Mouse (Mus musculus) stomach, embryonic 15.5 days (tissue): ENCODE measurements at regions not wholly inside any gene's neighbourhood (a gene's known extent, or its start where the extent isn't known, plus 50 kb on each side); places are given as distances from the start of the nearest gene placed in this dataset.
A peak's percentile ranks its signal among the peaks of the same experiment; 100 is the strongest.

Source experiments
- ATAC-seq: fragments of 200-750 bp; cut with Nextera tagmentation; 2 replicates; pipeline ENCODE4 v1.8.0; 2017; ENCODE audit warnings: low read depth, moderate number of reproducible peaks, moderate TSS enrichment; ENCODE audit not compliant: insufficient read depth, low FRiP score
- H3K27ac ChIP-seq: fragments of 300-500 bp; sonication (generic); 2 replicates; pipeline ENCODE4 v1.5.1; 2015; ENCODE audit warnings: mild to moderate bottlenecking, inconsistent platforms
- H3K27me3 ChIP-seq: fragments of 300-500 bp; sonication (generic); replicated peaks from 2 replicates; pipeline ENCODE4 v1.6.1; 2015; ENCODE audit warnings: inconsistent platforms
- H3K36me3 ChIP-seq: fragments of 300-500 bp; sonication (generic); 2 replicates; pipeline ENCODE4 v1.6.1; 2015; ENCODE audit warnings: inconsistent platforms
- H3K4me1 ChIP-seq: fragments of 300-500 bp; sonication (generic); 2 replicates; pipeline ENCODE4 v1.6.1; 2015; ENCODE audit warnings: inconsistent platforms
- H3K4me2 ChIP-seq: fragments of 300-500 bp; sonication (generic); 2 replicates; pipeline ENCODE4 v1.6.1; 2015; ENCODE audit warnings: mild to moderate bottlenecking, inconsistent platforms
- H3K4me3 ChIP-seq: fragments of 300-500 bp; sonication (generic); replicated peaks from 2 replicates; pipeline ENCODE4 v1.5.1; 2015; ENCODE audit warnings: inconsistent platforms
- H3K9ac ChIP-seq: fragments of 300-500 bp; sonication (generic); 2 replicates; pipeline ENCODE4 v1.6.1; 2015; ENCODE audit warnings: inconsistent platforms
- H3K9me3 ChIP-seq: fragments of 300-500 bp; sonication (generic); 2 replicates; pipeline ENCODE4 v1.6.1; 2016; ENCODE audit warnings: inconsistent platforms
- WGBS: fragments of 180-500 bp; shearing (Covaris S2); methylation state at CpG from one replicate; pipeline ENCODE4 v1.1.7; 2015; 5-methylcytosine and 5-hydroxymethylcytosine counted together

DNA sequence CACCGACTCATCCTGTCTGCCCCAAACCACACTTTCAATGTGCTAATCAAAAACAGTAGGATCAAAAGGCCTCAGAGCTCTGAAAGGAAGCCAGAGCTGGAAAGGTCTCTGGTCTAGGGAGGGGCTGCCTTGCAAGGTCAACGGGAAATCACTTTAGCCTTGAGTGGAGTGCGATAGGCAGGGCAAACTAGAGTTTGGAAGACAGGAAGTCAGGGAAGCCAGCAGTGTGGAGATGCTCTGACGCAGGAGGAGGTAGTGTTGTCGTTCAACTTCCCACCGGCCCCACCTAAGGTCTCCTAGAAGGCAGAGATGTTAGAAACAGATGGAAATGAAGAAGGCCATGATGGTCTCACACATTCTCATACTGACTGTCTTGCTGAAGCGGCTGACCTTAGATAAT lies 52.0 kb upstream of the Trp53i11 start:
- no peak overlapping the region for H3K9ac ChIP-seq
- H3K4me3 ChIP-seq, result no peak overlapping the region
- peaks cover 6% of the 10 kb centered on the region; the same call in 1 of the 2 replicates for H3K4me1 ChIP-seq
- H3K27me3 ChIP-seq, result no peaks in the 10 kb centered on the region
- ATAC-seq, result peak; percentile 35
- no peaks in the 10 kb centered on the region for H3K9me3 ChIP-seq
- no peak overlapping the region for H3K27ac ChIP-seq
- H3K36me3 ChIP-seq, result no peaks in the 10 kb centered on the region
- 58% methylated on average over 7 of the region's 7 CpGs for WGBS
- no peak overlapping the region for H3K4me2 ChIP-seq

DNA sequence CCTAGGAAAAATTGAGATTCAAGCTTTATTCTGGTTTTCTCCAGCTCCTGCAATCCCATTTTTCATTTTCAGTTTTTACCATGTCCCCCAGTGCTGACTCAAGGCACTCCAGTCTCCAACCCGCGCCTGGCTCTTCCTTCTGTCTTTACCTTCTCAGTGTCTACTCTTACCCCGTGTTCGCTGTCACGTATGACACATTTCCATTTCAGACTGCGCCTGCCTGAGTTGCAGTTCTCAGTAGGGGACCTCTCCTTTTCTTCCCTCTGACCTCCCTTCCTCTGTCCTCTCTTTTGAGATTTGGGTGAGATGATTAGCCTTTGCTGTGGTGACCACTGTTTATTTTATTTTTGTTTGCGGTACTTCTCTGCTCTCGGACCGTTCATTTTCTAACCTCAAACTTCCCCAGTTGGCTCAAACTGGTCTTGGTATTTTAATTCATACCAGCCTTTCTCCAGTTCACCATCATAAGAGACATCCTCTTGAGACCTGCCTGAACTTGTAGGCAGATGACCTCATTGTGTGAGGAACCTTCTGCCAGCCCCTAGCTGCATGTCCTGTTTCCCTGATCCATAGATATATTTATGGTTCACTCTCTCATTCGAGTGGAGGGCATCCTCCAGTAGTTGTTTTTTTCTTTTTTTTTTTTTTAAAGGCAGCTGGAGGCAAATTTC lies 53.9 kb upstream of the Trp53i11 start:
- Histone ChIP-seq H3K9ac (no peak overlapping the region), H3K36me3 (no peaks in the 10 kb centered on the region), H3K9me3 (no peaks in the 10 kb centered on the region), H3K4me2 (no peak overlapping the region), H3K4me1 (peaks cover 6% of the 10 kb centered on the region; the same call in 1 of the 2 replicates), H3K27me3 (no peaks in the 10 kb centered on the region), H3K27ac (no peak overlapping the region), H3K4me3 (no peak overlapping the region)
- ATAC-seq, result no peak
- 74% methylated on average over 10 of the region's 10 CpGs for WGBS

DNA sequence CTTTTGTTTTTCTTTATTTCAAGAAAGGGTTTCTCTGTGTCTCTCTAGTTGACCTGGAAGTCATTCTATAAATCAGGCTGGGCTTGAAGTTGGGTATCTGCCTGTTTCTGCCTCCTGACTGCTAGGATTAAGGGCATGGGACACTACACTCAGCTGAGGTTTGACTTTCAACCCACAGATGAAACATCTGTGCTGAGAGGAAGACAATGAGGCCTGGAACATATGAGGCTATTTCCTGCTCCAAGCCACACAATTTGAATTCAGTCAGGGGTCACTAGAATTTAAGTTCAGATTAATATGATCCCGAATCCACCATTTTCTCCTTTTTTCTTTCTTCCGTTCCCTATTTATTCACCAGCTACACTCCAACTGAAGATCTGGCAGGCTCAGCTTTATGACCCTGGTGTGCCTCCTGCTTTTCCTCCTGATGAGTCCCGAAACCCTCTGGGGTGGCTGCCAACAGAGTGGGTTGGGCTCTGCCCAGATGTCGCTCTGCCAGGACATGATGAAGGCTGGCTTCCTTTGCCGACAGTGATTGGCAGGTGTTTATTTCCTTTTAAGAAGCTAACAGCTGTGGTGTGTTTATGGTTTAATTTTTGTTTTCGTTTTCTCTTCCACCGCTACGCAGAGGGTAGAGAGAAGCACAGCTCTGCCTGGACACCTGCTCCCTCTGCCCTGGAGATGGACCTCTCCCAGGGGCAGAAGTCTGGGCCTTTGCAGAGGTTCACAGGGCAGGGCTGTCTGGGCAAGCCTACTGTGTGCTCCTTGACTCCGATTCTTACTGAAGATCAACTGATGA lies 55.3 kb upstream of the Trp53i11 start:
- Histone ChIP-seq H3K4me1 (peaks cover 6% of the 10 kb centered on the region), H3K27me3 (no peaks in the 10 kb centered on the region), H3K9ac (no peak overlapping the region)

DNA sequence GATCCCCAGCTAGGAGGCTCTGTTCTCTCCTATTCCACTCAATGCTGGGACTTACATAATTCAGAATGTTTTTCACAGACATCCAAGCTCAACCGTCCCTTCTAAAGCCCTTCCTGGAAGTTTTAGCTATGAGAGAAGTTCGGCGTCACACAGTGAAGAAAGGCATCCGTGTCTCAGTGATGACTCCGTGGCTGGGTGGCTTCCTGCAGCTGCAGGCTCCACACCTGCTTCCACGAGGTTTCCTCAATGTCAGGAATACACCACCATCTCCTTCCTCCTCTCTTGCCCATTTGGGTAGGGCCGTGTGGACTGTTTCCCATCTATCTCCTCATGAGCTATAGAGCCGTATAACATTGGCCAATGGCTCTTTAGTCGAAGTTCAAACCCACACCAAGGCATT lies 56.1 kb upstream of the Trp53i11 start:
- H3K36me3 ChIP-seq, result no peaks in the 10 kb centered on the region
- no peak for ATAC-seq
- no peak overlapping the region for H3K9ac ChIP-seq
- H3K9me3 ChIP-seq, result no peaks in the 10 kb centered on the region
- no peak overlapping the region for H3K4me2 ChIP-seq
- H3K4me3 ChIP-seq, result no peak overlapping the region
- H3K27me3 ChIP-seq, result no peaks in the 10 kb centered on the region
- peaks cover 12% of the 10 kb centered on the region for H3K4me1 ChIP-seq
- WGBS, result 71% methylated on average over 9 of the region's 9 CpGs
- H3K27ac ChIP-seq, result no peak overlapping the region

More for the DNA sequence above, 55.3 kb upstream of the Trp53i11 start:
- 40% methylated on average over 9 of the region's 9 CpGs for WGBS
- no peak overlapping the region; the same call in 1 of the 2 replicates for H3K4me2 ChIP-seq
- no peaks in the 10 kb centered on the region for H3K9me3 ChIP-seq
- no peak overlapping the region for H3K27ac ChIP-seq
- no peak for ATAC-seq
- no peaks in the 10 kb centered on the region for H3K36me3 ChIP-seq
- H3K4me3 ChIP-seq, result no peak overlapping the region

DNA sequence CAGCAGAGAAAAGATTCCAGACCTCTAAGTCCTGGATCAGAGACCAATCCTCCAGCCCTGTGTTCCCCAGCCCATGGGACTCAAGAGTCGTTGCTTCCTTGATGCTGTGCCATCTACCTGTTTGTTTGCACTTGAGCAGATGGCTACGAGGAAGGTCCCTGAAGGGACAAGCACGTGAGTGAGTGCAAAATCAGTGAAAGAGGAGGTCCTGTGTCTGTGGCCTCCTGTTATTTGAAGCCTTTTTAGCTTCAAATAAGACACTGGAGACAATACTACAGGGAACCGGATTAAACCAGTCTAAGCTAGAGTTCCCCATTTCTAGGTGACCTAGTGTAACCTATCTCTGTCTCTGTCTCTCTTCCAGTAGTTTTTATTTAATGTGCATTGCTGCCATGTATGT lies 58.2 kb upstream of the Trp53i11 start:
- 63% methylated on average over 4 of the region's 4 CpGs for WGBS
- H3K36me3 ChIP-seq, result no peaks in the 10 kb centered on the region
- no peaks in the 10 kb centered on the region for H3K27me3 ChIP-seq
- H3K4me2 ChIP-seq, result no peak overlapping the region
- ATAC-seq, result no peak
- no peak overlapping the region for H3K27ac ChIP-seq
- no peak overlapping the region for H3K9ac ChIP-seq
- peaks cover 12% of the 10 kb centered on the region for H3K4me1 ChIP-seq
- H3K9me3 ChIP-seq, result no peaks in the 10 kb centered on the region
- H3K4me3 ChIP-seq, result no peak overlapping the region

DNA sequence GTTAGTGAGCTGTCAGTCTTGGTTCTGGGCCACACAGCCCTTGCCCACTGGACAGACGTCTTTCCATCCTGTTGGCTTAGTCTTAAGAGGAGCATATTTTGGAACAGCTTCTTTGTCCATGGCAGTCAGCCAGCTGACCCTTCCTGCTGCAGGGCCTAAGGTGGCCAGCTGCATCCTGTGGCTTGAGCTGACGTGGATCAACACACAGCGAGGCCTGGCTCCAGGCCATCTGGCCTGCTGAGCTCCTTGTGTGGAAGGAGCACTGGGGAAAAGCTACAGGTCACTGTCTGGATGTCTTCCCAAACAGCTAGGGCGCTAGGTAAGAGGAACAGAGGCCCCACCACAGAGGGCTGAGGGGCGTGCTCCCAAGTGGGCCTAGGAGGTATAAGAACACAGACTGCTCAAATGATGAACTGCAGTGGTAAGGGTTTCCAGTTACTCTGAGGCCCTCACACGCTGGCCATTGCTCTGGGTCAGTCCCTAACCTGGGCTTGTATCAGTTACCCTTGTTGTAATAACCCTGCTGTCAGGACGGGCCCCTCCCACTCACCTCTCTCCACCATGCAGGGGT lies 60.7 kb upstream of the Trp53i11 start:
- no peak overlapping the region for H3K27ac ChIP-seq

DNA sequence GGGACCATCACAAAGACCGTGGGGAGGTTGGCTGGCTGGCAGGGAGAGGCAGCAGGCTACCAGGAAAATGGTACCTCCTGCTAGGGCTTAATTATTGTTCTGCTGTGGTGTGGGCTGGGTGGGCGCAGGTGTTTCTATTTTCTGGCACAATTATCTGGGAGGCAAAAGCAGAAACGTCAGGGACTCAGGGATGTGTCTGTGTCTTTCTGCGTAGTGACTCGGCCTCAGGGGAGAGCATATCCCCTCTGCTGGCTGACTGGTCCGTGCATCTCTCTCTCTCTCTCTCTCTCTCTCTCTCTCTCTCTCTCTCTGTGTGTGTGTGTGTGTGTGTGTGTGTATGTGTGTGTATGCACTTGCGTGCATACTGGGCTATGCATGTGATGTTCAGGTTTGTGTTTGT lies 61.2 kb upstream of the Trp53i11 start:
- Histone ChIP-seq H3K4me2 (no peak overlapping the region), H3K36me3 (no peaks in the 10 kb centered on the region), H3K9ac (no peak overlapping the region), H3K4me1 (peaks cover 5% of the 10 kb centered on the region; the same call in 1 of the 2 replicates), H3K4me3 (no peak overlapping the region), H3K27me3 (no peaks in the 10 kb centered on the region), H3K9me3 (no peaks in the 10 kb centered on the region), H3K27ac (no peak overlapping the region)
- 57% methylated on average over 7 of the region's 7 CpGs for WGBS
- ATAC-seq, result no peak

More for the DNA sequence above, 60.7 kb upstream of the Trp53i11 start:
- H3K4me3 ChIP-seq, result no peak overlapping the region
- no peaks in the 10 kb centered on the region for H3K9me3 ChIP-seq
- H3K4me1 ChIP-seq, result peaks cover 5% of the 10 kb centered on the region; the same call in 1 of the 2 replicates
- WGBS, result 39% methylated on average over 7 of the region's 7 CpGs
- peak; percentile 51; the same call in 1 of the 2 replicates for ATAC-seq
- H3K4me2 ChIP-seq, result no peak overlapping the region
- no peaks in the 10 kb centered on the region for H3K27me3 ChIP-seq
- no peaks in the 10 kb centered on the region for H3K36me3 ChIP-seq
- H3K9ac ChIP-seq, result no peak overlapping the region

DNA sequence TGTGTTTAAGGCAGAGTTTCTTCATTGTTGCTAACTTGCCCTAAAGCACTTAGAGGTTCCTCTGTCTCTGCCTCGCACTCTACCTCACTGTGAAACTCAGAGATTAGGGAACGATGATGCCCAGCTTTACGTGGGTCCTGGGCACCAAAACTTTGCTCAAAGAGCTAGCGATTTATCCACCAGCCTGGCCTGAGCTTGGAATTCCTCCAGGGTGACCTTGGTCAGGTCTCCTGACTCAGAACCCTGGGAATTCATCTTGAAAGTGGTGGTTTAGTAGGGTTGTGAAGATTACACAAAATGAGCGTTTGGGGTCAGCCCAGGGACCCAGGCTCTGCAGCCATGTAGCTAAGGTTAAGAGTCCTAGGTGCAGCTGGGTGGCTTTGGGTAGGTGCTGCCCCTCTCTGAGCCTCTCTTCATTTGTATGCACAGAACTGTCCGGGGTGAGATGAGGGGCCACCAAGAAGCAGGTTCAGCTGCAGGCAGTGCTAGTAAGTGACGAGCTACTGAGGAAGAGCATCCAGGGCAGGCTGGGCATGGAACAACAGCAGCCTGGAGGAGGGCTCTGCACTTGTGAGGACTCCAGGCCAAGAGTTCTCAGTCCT lies 62.4 kb upstream of the Trp53i11 start:
- Histone ChIP-seq H3K36me3 (no peaks in the 10 kb centered on the region), H3K27ac (no peak overlapping the region), H3K4me1 (peaks cover 5% of the 10 kb centered on the region; the same call in 1 of the 2 replicates), H3K27me3 (no peaks in the 10 kb centered on the region), H3K9me3 (no peaks in the 10 kb centered on the region), H3K4me2 (no peak overlapping the region), H3K9ac (no peak overlapping the region), H3K4me3 (no peak overlapping the region)
- 78% methylated on average over 7 of the region's 7 CpGs for WGBS
- ATAC-seq, result no peak

DNA sequence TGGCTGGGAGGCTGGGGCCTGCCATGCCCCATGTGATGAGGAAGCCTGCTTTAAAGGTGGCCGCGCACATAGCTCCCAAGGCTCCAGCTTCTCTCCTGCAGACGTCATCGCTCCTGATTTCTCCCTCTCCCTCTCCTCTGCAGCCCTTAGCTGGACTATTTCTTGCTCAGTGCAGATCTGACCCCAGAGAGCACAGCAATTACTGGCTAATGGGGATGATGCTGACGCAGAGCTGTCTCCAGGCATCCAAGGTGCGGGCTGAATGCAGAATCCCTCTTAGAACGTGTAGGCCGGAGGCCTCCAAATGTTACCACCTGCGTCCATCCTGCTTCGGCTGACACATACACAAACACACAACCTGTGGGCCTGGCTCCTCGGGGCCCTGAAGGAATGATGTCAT lies 63.5 kb upstream of the Trp53i11 start:
- whole genome bisulfite sequencing, result 69% methylated on average over 11 of the region's 11 CpGs
- peaks cover 5% of the 10 kb centered on the region; the same call in 1 of the 2 replicates for H3K4me1 ChIP-seq
- no peak for ATAC-seq
- no peaks in the 10 kb centered on the region for H3K36me3 ChIP-seq
- H3K9ac ChIP-seq, result no peak overlapping the region
- no peak overlapping the region for H3K4me3 ChIP-seq
- H3K27ac ChIP-seq, result no peak overlapping the region
- H3K9me3 ChIP-seq, result no peaks in the 10 kb centered on the region
- no peak overlapping the region for H3K4me2 ChIP-seq
- H3K27me3 ChIP-seq, result no peaks in the 10 kb centered on the region

DNA sequence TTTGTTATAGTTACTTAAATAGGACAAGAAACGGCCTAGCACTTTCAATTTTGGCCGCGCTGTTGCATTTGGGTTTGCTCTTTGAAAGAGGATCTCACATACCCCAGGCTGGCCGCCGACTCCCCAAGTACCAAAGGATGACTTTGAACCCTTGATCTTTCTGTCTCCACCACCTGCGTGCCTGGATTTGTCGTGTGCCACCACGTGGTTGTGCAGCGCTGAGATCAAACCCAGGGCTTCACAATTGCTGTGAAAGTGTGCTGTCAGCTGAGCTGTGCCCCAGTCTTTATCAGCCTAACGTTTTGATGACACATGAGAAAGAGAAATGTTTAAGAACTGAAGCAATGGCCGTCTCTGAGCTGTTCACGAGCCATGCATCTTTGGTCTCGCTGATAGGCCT lies 67.0 kb upstream of the Trp53i11 start:
- H3K36me3 ChIP-seq, result no peaks in the 10 kb centered on the region
- no peaks in the 10 kb centered on the region for H3K4me1 ChIP-seq
- no peaks in the 10 kb centered on the region for H3K27me3 ChIP-seq
- ATAC-seq, result no peak
- H3K9me3 ChIP-seq, result no peaks in the 10 kb centered on the region
- H3K4me2 ChIP-seq, result no peak overlapping the region
- H3K27ac ChIP-seq, result no peak overlapping the region
- WGBS, result 80% methylated on average over 13 of the region's 13 CpGs
- H3K9ac ChIP-seq, result no peak overlapping the region
- H3K4me3 ChIP-seq, result no peak overlapping the region

DNA sequence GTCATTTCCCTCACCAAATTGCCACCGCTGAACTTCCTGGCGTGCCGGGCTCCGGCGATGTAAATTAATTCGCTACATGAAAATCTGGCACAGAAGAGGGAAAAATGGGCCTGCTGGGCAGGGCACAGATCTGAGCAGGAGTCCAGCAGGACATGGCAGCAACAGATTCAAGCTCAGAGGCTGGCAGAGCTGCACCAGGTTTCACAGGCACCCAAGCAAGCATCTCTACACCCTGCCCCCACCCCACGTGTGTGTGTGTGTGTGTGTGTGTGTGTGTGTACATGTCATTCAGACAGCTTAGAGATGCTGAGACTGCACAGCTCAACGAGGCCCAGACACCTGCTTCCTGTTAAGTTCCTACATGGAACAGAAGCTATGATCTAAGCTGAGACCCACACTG lies 68.3 kb upstream of the Trp53i11 start:
- H3K9ac ChIP-seq, result no peak overlapping the region
- no peaks in the 10 kb centered on the region for H3K9me3 ChIP-seq
- H3K36me3 ChIP-seq, result no peaks in the 10 kb centered on the region
- no peak for ATAC-seq
- no peak overlapping the region for H3K4me3 ChIP-seq
- no peaks in the 10 kb centered on the region for H3K4me1 ChIP-seq
- WGBS, result 68% methylated on average over 8 of the region's 8 CpGs
- H3K27me3 ChIP-seq, result no peaks in the 10 kb centered on the region
- H3K4me2 ChIP-seq, result no peak overlapping the region
- no peak overlapping the region for H3K27ac ChIP-seq

DNA sequence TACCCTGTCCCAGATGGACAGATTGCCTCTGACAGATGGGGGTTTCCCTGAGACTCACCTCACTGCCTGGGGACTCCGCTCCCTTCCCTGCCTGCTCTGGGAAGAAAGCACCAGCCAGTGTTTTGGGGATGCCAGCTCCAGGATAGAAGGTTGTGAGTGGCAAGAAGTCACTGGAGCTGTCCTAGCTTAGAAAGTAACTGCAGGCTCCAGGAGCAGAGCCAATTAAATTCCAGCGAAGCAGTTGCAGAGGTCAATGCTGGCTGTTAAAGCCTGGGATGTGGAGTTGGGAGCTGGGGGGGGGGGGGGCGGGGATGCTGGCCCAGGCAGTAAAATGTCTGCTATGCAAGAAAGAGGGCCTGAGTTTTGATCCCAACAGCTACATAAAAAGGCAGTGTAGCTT lies 69.3 kb upstream of the Prdm11 start:
- no peak overlapping the region for H3K4me3 ChIP-seq
- no peak for ATAC-seq
- no peaks in the 10 kb centered on the region for H3K27me3 ChIP-seq
- 57% methylated on average over 3 of the region's 3 CpGs for WGBS
- H3K4me1 ChIP-seq, result peaks cover 4% of the 10 kb centered on the region; the same call in 1 of the 2 replicates
- no peaks in the 10 kb centered on the region for H3K36me3 ChIP-seq
- H3K4me2 ChIP-seq, result no peak overlapping the region
- H3K27ac ChIP-seq, result no peak overlapping the region
- H3K9me3 ChIP-seq, result no peaks in the 10 kb centered on the region
- H3K9ac ChIP-seq, result no peak overlapping the region
